Mouse (Mus musculus): ENCODE measurements at regions not wholly inside any gene's neighbourhood (a gene's known extent, or its start where the extent isn't known, plus 50 kb on each side); places are given as distances from the start of the nearest gene placed in this dataset.

- no peak for ATAC-seq (replicated peaks; ENCODE audit: low read depth, poor library complexity, severe bottlenecking)
These were observed 90.9 kb downstream of the Gm26897 start for GRCm38 (mm10) chr5:111824600-111825130.

GRCm38 (mm10) chr5:111829891-111830290 lies 96.2 kb downstream of the Gm26897 start:
- no peak for ATAC-seq (replicated peaks; ENCODE audit: low read depth, poor library complexity, severe bottlenecking)

GRCm38 (mm10) chr5:111835737-111836667 lies 102.3 kb downstream of the Gm26897 start:
- ATAC-seq (replicated peaks; ENCODE audit: low read depth, poor library complexity, severe bottlenecking) = no peak

GRCm38 (mm10) chr5:111836668-111837234 lies 103.0 kb downstream of the Gm26897 start:
- no peak for ATAC-seq (replicated peaks; ENCODE audit: low read depth, poor library complexity, severe bottlenecking)

- 0 out of 2 replicates have a peak, but pooled peaks have one; percentile 52 for ATAC-seq (replicated peaks; ENCODE audit: low read depth, poor library complexity, severe bottlenecking)
These were observed 108.7 kb downstream of the Gm26897 start for GRCm38 (mm10) chr5:111842461-111842860.

GRCm38 (mm10) chr5:111843622-111844239 lies 110.0 kb downstream of the Gm26897 start:
- no peak for ATAC-seq (replicated peaks; ENCODE audit: low read depth, poor library complexity, severe bottlenecking)

GRCm38 (mm10) chr5:111844528-111844927 lies 110.8 kb downstream of the Gm26897 start:
- no peak for ATAC-seq (replicated peaks; ENCODE audit: low read depth, poor library complexity, severe bottlenecking)

GRCm38 (mm10) chr5:111848917-111849316 lies 115.2 kb downstream of the Gm26897 start:
- ATAC-seq (replicated peaks; ENCODE audit: low read depth, poor library complexity, severe bottlenecking) = no peak

GRCm38 (mm10) chr5:111852682-111853081 lies 119.0 kb downstream of the Gm26897 start:
- no peak for ATAC-seq (replicated peaks; ENCODE audit: low read depth, poor library complexity, severe bottlenecking)

GRCm38 (mm10) chr5:111855366-111855765 lies 121.6 kb downstream of the Gm26897 start:
- ATAC-seq (replicated peaks; ENCODE audit: low read depth, poor library complexity, severe bottlenecking) = no peak

- ATAC-seq (replicated peaks; ENCODE audit: low read depth, poor library complexity, severe bottlenecking) = no peak
These were observed 123.5 kb downstream of the Gm26897 start for GRCm38 (mm10) chr5:111857200-111857599.

- peak; percentile 43 for ATAC-seq (replicated peaks; ENCODE audit: low read depth, poor library complexity, severe bottlenecking)
These were observed 126.7 kb downstream of the Gm26897 start for GRCm38 (mm10) chr5:111860436-111860835.

GRCm38 (mm10) chr5:111862331-111862730 lies 128.6 kb downstream of the Gm26897 start:
- ATAC-seq (replicated peaks; ENCODE audit: low read depth, poor library complexity, severe bottlenecking) = no peak

GRCm38 (mm10) chr5:111863922-111864321 lies 130.2 kb downstream of the Gm26897 start:
- ATAC-seq (replicated peaks; ENCODE audit: low read depth, poor library complexity, severe bottlenecking) = peak; percentile 76

- ATAC-seq (replicated peaks; ENCODE audit: low read depth, poor library complexity, severe bottlenecking) = no peak
These were observed 130.9 kb downstream of the Gm26897 start for GRCm38 (mm10) chr5:111864606-111865005.

- ATAC-seq (replicated peaks; ENCODE audit: low read depth, poor library complexity, severe bottlenecking) = no peak
These were observed 135.3 kb downstream of the Gm26897 start for GRCm38 (mm10) chr5:111869011-111869410.

- ATAC-seq (replicated peaks; ENCODE audit: low read depth, poor library complexity, severe bottlenecking) = no peak
These were observed 143.6 kb downstream of the Gm26897 start for GRCm38 (mm10) chr5:111877165-111877793.

GRCm38 (mm10) chr5:111879044-111879443 lies 145.3 kb downstream of the Gm26897 start:
- no peak for ATAC-seq (replicated peaks; ENCODE audit: low read depth, poor library complexity, severe bottlenecking)

- no peak for ATAC-seq (replicated peaks; ENCODE audit: low read depth, poor library complexity, severe bottlenecking)
These were observed 146.5 kb downstream of the Gm26897 start for GRCm38 (mm10) chr5:111880268-111880667.

GRCm38 (mm10) chr5:111881517-111881916 lies 147.8 kb downstream of the Gm26897 start:
- 0 out of 2 replicates have a peak, but pooled peaks have one; percentile 22 for ATAC-seq (replicated peaks; ENCODE audit: low read depth, poor library complexity, severe bottlenecking)
